Mouse (Mus musculus) forebrain, embryonic 12.5 days (tissue): ENCODE data around the gene Grip1. TPM values are rescaled to one million over a fixed set of nuclear protein-coding genes. Genes with fewer than 3 reads are reported as not detected.

Experiments used
- ATAC-seq: fragments of 200-750 bp; cut with Nextera tagmentation; 2 replicates; pipeline ENCODE4 v1.8.0; 2017; ENCODE audit warnings: moderate TSS enrichment; ENCODE audit not compliant: low FRiP score
- H3K27ac ChIP-seq: fragments of 300-500 bp; sonication (generic); 2 replicates; pipeline ENCODE4 v1.5.1; 2016; ENCODE audit warnings: mild to moderate bottlenecking
- H3K27me3 ChIP-seq: fragments of 300-500 bp; sonication (generic); 2 replicates; pipeline ENCODE4 v1.6.1; 2016; ENCODE audit warnings: mild to moderate bottlenecking
- H3K36me3 ChIP-seq: fragments of 300-500 bp; sonication (generic); replicated peaks from 2 replicates; pipeline ENCODE4 v1.6.1; 2016; ENCODE audit warnings: mild to moderate bottlenecking
- H3K4me1 ChIP-seq: fragments of 300-500 bp; sonication (generic); 2 replicates; pipeline ENCODE4 v1.6.1; 2016
- H3K4me2 ChIP-seq: fragments of 300-500 bp; sonication (generic); 2 replicates; pipeline ENCODE4 v1.6.1; 2016; ENCODE audit warnings: mild to moderate bottlenecking, moderate library complexity
- H3K4me3 ChIP-seq: fragments of 300-500 bp; sonication (generic); replicated peaks from 2 replicates; pipeline ENCODE4 v1.5.1; 2016; ENCODE audit warnings: mild to moderate bottlenecking
- H3K9ac ChIP-seq: fragments of 300-500 bp; sonication (generic); 2 replicates; pipeline ENCODE4 v1.6.1; 2016; ENCODE audit warnings: mild to moderate bottlenecking
- H3K9me3 ChIP-seq: fragments of 300-500 bp; sonication (generic); 2 replicates; pipeline ENCODE4 v1.6.1; 2016
- WGBS: fragments of 180-500 bp; shearing (Covaris S2); methylation state at CpG from one replicate; pipeline ENCODE4 v1.1.7; 2016; 5-methylcytosine and 5-hydroxymethylcytosine counted together
- polyA plus RNA-seq: library from polyadenylated mRNA; unstranded; fragments of >200 nt; fragmentation: Nextera tagmentation; extraction: Ambion mirVana; gene quantifications from 2 replicates; pipeline ENCODE4 v1.2.1, GENCODE M21; 2016

Grip1 gene
- polyA plus RNA-seq, 1 experiment from 2014 or later = 12.5 TPM

DNA sequence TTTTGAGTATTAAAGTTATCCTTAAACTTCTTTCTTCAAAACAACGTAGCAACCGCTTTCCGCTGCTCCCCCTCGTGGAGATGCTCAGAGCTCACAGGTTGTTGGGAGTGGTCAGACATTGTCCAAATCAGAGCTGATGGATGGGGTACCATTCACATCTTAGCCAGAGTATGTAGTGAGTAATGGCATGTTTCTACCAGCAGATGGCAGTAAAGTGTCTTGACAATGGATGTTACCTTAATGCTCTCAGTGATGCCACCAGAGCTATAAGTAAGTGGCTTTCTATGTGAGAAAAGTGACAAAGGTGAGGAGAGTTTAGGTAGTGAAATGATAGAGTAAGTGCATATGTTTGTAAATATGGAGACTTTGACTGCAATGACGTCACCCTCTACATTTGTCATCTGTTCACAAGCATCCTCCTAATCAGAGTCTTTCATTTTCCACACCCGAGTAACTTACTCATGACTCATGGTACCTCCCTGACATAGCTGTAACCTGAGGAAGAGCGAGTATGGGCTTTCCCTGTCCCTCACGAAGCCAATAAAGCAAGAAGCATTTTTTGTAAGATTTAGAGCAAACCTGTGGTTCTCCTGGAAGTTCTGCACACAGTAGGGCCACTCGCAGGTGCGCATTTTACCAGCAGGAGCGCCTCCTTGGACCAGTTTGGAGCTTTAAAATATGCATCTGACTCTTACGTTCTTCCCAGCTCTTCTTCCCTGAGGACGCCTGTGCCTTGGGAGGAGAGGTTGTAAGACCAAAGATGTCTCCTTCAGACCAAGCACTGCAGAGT is 350.2 kb downstream of the Grip1 start:
- Histone ChIP-seq H3K36me3 (no peaks in the 10 kb centered on the region), H3K4me2 (no peak overlapping the region), H3K27ac (no peak overlapping the region), H3K4me3 (no peak overlapping the region), H3K27me3 (no peaks in the 10 kb centered on the region), H3K9me3 (no peaks in the 10 kb centered on the region), H3K9ac (no peak overlapping the region), H3K4me1 (peaks cover 16% of the 10 kb centered on the region)
- ATAC-seq = peak; percentile 79
- WGBS = 59% methylated on average over 13 of the region's 13 CpGs

- Histone ChIP-seq H3K9ac (no peak overlapping the region), H3K4me1 (peaks cover 16% of the 10 kb centered on the region), H3K27me3 (no peaks in the 10 kb centered on the region), H3K27ac (no peak overlapping the region), H3K36me3 (no peaks in the 10 kb centered on the region), H3K4me3 (no peak overlapping the region), H3K4me2 (no peak overlapping the region), H3K9me3 (no peaks in the 10 kb centered on the region)
- no peak for ATAC-seq
- 84% methylated on average over 9 of the region's 9 CpGs for WGBS
These were observed 350.8 kb downstream of the Grip1 start for GRCm38 (mm10) chr10:119804423-119804814.

GRCm38 (mm10) chr10:119805082-119805481 is 351.5 kb downstream of the Grip1 start:
- no peak overlapping the region for H3K9ac ChIP-seq
- no peak overlapping the region for H3K27ac ChIP-seq
- peaks cover 16% of the 10 kb centered on the region for H3K4me1 ChIP-seq
- WGBS = 86% methylated on average over 7 of the region's 7 CpGs
- no peak overlapping the region for H3K4me3 ChIP-seq
- no peak overlapping the region for H3K4me2 ChIP-seq
- ATAC-seq = no peak
- H3K9me3 ChIP-seq = no peaks in the 10 kb centered on the region
- H3K27me3 ChIP-seq = no peaks in the 10 kb centered on the region
- no peaks in the 10 kb centered on the region for H3K36me3 ChIP-seq

DNA sequence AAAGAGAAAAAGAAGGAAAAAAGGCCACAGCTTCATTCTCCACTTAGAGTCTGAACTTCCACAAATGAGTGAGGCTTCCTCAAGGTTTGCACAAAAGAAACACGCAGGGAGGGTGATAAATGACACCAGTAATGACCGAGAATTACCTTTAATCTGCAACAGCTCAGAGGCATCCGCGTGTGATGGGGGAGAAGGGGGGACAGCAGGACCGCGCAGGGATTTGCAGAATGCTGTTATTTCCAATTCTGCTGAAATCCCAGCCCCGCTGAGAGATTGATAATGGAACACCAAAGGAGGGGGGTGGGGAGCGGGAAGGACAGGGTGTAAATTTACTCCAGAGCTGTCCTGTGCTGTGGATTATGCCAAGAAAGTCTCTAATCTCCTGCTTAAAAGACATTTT is 352.5 kb downstream of the Grip1 start:
- no peaks in the 10 kb centered on the region for H3K9me3 ChIP-seq
- 37% methylated on average over 8 of the region's 8 CpGs for WGBS
- peaks cover 16% of the 10 kb centered on the region for H3K4me1 ChIP-seq
- peak; percentile 34; the same call in 1 of the 2 replicates for ATAC-seq
- H3K4me3 ChIP-seq = no peak overlapping the region
- no peaks in the 10 kb centered on the region for H3K27me3 ChIP-seq
- H3K9ac ChIP-seq = no peak overlapping the region
- peak overlapping the region; percentile 47; the same call in 1 of the 2 replicates for H3K27ac ChIP-seq
- H3K36me3 ChIP-seq = no peaks in the 10 kb centered on the region
- no peak overlapping the region for H3K4me2 ChIP-seq

- H3K36me3 ChIP-seq = no peaks in the 10 kb centered on the region
- ATAC-seq = no peak
- no peak overlapping the region for H3K4me2 ChIP-seq
- H3K27me3 ChIP-seq = no peaks in the 10 kb centered on the region
- no peaks in the 10 kb centered on the region for H3K9me3 ChIP-seq
- H3K4me1 ChIP-seq = peaks cover 12% of the 10 kb centered on the region
- H3K9ac ChIP-seq = no peak overlapping the region
- no peak overlapping the region for H3K27ac ChIP-seq
- 90% methylated on average over 5 of the region's 5 CpGs for WGBS
- no peak overlapping the region for H3K4me3 ChIP-seq
These were observed 354.8 kb downstream of the Grip1 start for GRCm38 (mm10) chr10:119808384-119808783.

DNA sequence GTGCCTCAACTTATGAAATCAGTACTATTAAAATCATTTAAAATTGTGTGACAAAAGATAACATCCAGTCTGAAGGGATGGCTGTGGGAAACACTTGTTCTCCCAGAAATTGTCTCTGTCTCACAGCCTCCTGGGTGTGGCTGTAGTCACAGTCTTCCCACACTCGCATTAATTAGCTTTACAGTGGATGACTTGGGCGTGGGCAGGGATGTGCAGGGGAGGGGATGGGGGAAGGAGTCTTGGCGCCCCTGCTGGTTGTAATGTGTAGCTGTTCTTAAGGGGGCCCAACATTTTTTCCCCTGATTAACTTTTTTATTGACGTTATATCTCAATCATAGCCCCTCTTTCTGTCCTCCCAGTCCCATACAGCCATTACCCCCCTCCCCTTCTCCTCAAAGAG is 360.5 kb downstream of the Grip1 start:
- Histone ChIP-seq H3K27me3 (no peaks in the 10 kb centered on the region), H3K36me3 (no peaks in the 10 kb centered on the region), H3K9ac (no peak overlapping the region), H3K27ac (no peak overlapping the region), H3K9me3 (no peaks in the 10 kb centered on the region), H3K4me2 (no peak overlapping the region), H3K4me1 (peaks cover 12% of the 10 kb centered on the region), H3K4me3 (no peak overlapping the region)
- 74% methylated on average over 4 of the region's 4 CpGs for WGBS
- no peak for ATAC-seq

DNA sequence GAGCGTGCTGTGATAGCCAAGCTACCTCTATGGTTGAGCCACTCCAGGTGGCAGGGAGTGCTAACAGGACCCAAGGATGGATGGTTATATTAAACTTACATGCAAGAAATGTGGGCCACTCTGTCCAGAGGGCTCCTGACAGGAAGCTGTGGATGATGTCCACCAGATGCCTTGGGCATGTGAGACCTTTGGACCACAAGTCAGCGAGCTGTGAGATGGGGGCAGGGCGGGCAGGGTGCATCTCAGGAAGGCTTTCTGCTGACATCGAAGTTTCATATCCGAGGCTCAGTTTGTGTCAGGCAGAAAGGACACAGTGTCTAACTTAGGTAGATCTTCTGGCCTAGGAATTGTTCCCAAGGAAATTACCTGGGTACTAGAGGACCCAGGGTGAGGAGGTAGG is 362.4 kb downstream of the Grip1 start:
- Histone ChIP-seq H3K27ac (no peak overlapping the region), H3K4me1 (peaks cover 27% of the 10 kb centered on the region), H3K4me2 (no peak overlapping the region), H3K36me3 (no peaks in the 10 kb centered on the region), H3K9ac (no peak overlapping the region), H3K4me3 (no peak overlapping the region), H3K9me3 (no peaks in the 10 kb centered on the region), H3K27me3 (no peaks in the 10 kb centered on the region)
- WGBS = 68% methylated on average over 5 of the region's 5 CpGs
- no peak for ATAC-seq

GRCm38 (mm10) chr10:119818381-119818780 is 364.8 kb downstream of the Grip1 start:
- Histone ChIP-seq H3K4me1 (peaks cover 30% of the 10 kb centered on the region), H3K27ac (no peak overlapping the region), H3K27me3 (no peaks in the 10 kb centered on the region), H3K4me2 (no peak overlapping the region; the same call in 1 of the 2 replicates), H3K9ac (no peak overlapping the region), H3K36me3 (no peaks in the 10 kb centered on the region), H3K4me3 (no peak overlapping the region), H3K9me3 (no peaks in the 10 kb centered on the region)
- WGBS = 31% methylated on average over 5 of the region's 5 CpGs
- peak; percentile 43 for ATAC-seq

DNA sequence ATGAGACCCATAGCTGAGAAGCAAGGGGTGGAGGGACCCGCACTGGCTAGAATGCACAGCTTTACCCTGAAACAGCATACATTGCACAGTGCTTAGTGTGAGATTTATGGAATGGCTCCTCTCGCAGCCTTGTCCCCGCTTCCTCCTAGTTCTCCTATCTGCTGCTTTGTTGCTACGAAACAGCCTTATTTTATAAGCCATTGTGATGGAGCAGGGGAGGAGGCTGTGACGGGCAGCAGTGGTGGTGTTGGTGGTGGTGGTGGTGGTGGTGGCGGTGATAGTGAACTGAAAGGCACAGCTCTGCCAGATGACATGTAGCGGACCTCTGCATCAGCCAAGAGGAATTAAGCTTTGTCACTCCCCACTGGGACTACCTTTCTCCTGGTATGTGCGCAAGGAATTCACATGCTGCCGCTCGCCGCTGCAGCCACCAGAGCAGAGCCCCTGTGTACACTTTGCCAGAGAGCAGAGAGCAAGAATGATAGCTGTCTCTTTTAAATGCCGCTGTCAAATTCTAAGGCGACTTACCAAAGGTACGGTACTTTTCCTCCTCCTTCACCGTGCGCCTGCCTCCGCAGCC is 365.6 kb downstream of the Grip1 start:
- 27% methylated on average over 17 of the region's 17 CpGs for WGBS

GRCm38 (mm10) chr10:119819740-119820139 is 366.1 kb downstream of the Grip1 start:
- peak overlapping the region; percentile 68 for H3K27ac ChIP-seq
- peak overlapping the region; percentile 36; the same call in 1 of the 2 replicates for H3K9ac ChIP-seq
- no peaks in the 10 kb centered on the region for H3K27me3 ChIP-seq
- WGBS = 50% methylated on average over 5 of the region's 5 CpGs
- no peaks in the 10 kb centered on the region for H3K9me3 ChIP-seq
- ATAC-seq = no peak
- H3K4me2 ChIP-seq = peak overlapping the region; percentile 47
- peaks cover 35% of the 10 kb centered on the region for H3K4me1 ChIP-seq
- H3K36me3 ChIP-seq = no peaks in the 10 kb centered on the region
- H3K4me3 ChIP-seq = peak overlapping the region; percentile 26

More for the DNA sequence above, 365.6 kb downstream of the Grip1 start:
- Histone ChIP-seq H3K27me3 (no peaks in the 10 kb centered on the region), H3K36me3 (no peaks in the 10 kb centered on the region), H3K27ac (peak overlapping the region; percentile 68), H3K9ac (peak overlapping the region; percentile 36), H3K4me3 (peak overlapping the region; percentile 26), H3K4me1 (peaks cover 35% of the 10 kb centered on the region), H3K4me2 (peak overlapping the region; percentile 47), H3K9me3 (no peaks in the 10 kb centered on the region)
- ATAC-seq = peak; percentile 43

- peak overlapping the region; percentile 24 for H3K4me2 ChIP-seq
- H3K9ac ChIP-seq = no peak overlapping the region
- H3K27me3 ChIP-seq = no peaks in the 10 kb centered on the region
- peaks cover 35% of the 10 kb centered on the region for H3K4me1 ChIP-seq
- H3K4me3 ChIP-seq = no peak overlapping the region
- WGBS = 36% methylated on average over 4 of the region's 4 CpGs
- no peaks in the 10 kb centered on the region for H3K36me3 ChIP-seq
- no peaks in the 10 kb centered on the region for H3K9me3 ChIP-seq
- no peak for ATAC-seq
- no peak overlapping the region for H3K27ac ChIP-seq
These were observed 366.8 kb downstream of the Grip1 start for GRCm38 (mm10) chr10:119820428-119820827.

- H3K9me3 ChIP-seq = no peaks in the 10 kb centered on the region
- peak overlapping the region; percentile 42; the same call in 1 of the 2 replicates for H3K27ac ChIP-seq
- H3K27me3 ChIP-seq = no peaks in the 10 kb centered on the region
- H3K4me1 ChIP-seq = peaks cover 32% of the 10 kb centered on the region
- no peak for ATAC-seq
- H3K4me2 ChIP-seq = no peak overlapping the region
- WGBS = 80% methylated on average over 7 of the region's 7 CpGs
- H3K4me3 ChIP-seq = no peak overlapping the region
- no peaks in the 10 kb centered on the region for H3K36me3 ChIP-seq
- no peak overlapping the region for H3K9ac ChIP-seq
These were observed 370.1 kb downstream of the Grip1 start for GRCm38 (mm10) chr10:119823691-119824090.
